Mouse (Mus musculus) E14TG2a.4 (cell line): ENCODE data around the gene Nfu1.

Experiments
- H3K27me3 ChIP-seq: 2 replicates; pipeline ENCODE4 v1.6.1; 2014; ENCODE audit warnings: low read length, control low read depth; ENCODE audit not compliant: insufficient read depth
- H3K36me3 ChIP-seq: 2 replicates; pipeline ENCODE4 v1.6.1; 2014; ENCODE audit warnings: low read length, control low read depth; ENCODE audit not compliant: insufficient read depth
- H3K4me1 ChIP-seq: replicated peaks from 2 replicates; pipeline ENCODE4 v1.6.1; 2014; ENCODE audit warnings: low read depth, low read length, control low read depth
- H3K4me3 ChIP-seq: replicated peaks from 2 replicates; pipeline ENCODE4 v1.5.1; 2014; ENCODE audit warnings: mild to moderate bottlenecking, low read length
- H3K9me3 ChIP-seq: 2 replicates; pipeline ENCODE4 v1.6.1; 2014; ENCODE audit warnings: low read length, control low read depth
- CTCF ChIP-seq: conservative IDR thresholded peaks from 2 replicates; pipeline ENCODE4 v1.5.1; 2014; ENCODE audit warnings: low read length
- NANOG ChIP-seq: IDR thresholded peaks from 2 replicates; pipeline ENCODE4 v1.6.1; 2014; ENCODE audit warnings: borderline replicate concordance, low read length, mixed read lengths
- POU5F1 ChIP-seq: IDR thresholded peaks from 2 replicates; pipeline ENCODE4 v1.6.1; 2014; ENCODE audit warnings: low read length, borderline replicate concordance

Nfu1 gene

GRCm38 (mm10) chr6:86991041-86991440, 18.0 kb upstream of the Nfu1 start:
- no peaks in the 10 kb centered on the region for H3K9me3 ChIP-seq
- no peaks in the 10 kb centered on the region for H3K27me3 ChIP-seq
- TF ChIP-seq POU5F1 (no peak), CTCF (no peak), NANOG (no peak)
- H3K4me1 ChIP-seq: peaks cover 14% of the 10 kb centered on the region
- H3K4me3 ChIP-seq: no peak overlapping the region
- peaks cover 3% of the 10 kb centered on the region for H3K36me3 ChIP-seq

DNA sequence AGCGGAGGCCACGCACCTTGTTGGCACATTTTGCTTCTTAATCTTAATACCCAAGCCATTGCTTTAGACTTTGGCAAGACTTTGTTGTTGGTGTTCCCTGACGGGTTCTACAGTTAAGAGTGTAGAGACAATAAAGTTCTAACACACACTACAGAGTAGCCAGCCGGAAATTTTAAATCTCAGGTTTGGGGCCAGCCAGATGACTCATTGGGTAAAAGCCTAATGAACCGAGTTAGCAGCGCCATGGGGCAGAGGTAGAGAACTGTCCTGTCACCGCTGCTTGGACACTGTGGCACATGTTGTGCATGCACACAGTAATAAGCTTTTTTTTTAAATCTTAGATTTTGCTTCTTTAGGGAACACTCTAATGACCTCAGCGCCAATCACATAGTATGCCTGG, 16.7 kb upstream of the Nfu1 start:
- Histone ChIP-seq H3K36me3 (peaks cover 16% of the 10 kb centered on the region), H3K4me3 (no peak overlapping the region), H3K9me3 (no peaks in the 10 kb centered on the region), H3K4me1 (peaks cover 21% of the 10 kb centered on the region), H3K27me3 (no peaks in the 10 kb centered on the region)
- TF ChIP-seq CTCF (no peak), NANOG (no peak), POU5F1 (no peak)

- peaks cover 21% of the 10 kb centered on the region for H3K4me1 ChIP-seq
- H3K36me3 ChIP-seq: peaks cover 24% of the 10 kb centered on the region
- H3K4me3 ChIP-seq: no peak overlapping the region
- no peaks in the 10 kb centered on the region for H3K27me3 ChIP-seq
- no peaks in the 10 kb centered on the region for H3K9me3 ChIP-seq
- no peak for TF ChIP-seq CTCF
- TF ChIP-seq NANOG: no peak
These were observed 14.8 kb upstream of the Nfu1 start for GRCm38 (mm10) chr6:86994254-86994653.

DNA sequence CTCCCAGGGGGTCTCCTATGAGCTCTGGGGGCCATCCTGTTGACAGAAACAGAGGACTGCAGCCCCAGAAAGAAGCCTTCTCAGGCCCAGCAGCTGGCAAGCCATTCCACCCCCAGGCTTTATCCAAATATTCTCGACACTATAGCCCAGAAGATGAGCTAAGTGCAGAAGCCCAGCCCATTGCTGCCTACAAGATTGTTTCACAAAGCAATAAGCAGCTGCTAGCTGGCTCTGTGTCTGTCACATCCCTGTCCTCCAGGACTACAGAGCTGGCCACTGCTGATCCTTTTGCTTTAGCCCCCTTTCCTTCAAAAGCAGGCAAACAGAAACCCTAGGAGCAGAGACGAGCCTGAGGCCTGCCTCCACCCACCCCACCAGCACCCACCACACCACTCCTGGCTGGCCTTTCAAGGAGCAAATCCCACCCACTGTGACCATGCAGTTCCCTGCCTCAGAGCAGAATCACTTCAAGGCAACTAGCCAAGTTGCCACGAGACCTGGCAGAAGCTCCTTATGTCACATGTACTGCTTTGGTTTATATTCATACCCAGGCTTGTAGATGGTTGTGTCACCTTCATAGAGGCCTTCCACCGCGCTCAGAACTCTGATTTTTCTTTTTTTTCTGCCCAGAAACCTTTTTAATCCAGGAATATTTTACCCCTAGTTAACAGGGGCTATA, 12.3 kb upstream of the Nfu1 start:
- Histone ChIP-seq H3K4me3 (no peak overlapping the region), H3K4me1 (peaks cover 21% of the 10 kb centered on the region), H3K27me3 (no peaks in the 10 kb centered on the region), H3K9me3 (no peaks in the 10 kb centered on the region), H3K36me3 (peaks cover 24% of the 10 kb centered on the region)
- TF ChIP-seq NANOG (no peak), CTCF (no peak), POU5F1 (no peak)

- Histone ChIP-seq H3K9me3 (no peaks in the 10 kb centered on the region), H3K4me1 (peaks cover 25% of the 10 kb centered on the region), H3K27me3 (no peaks in the 10 kb centered on the region), H3K4me3 (no peak overlapping the region), H3K36me3 (peaks cover 24% of the 10 kb centered on the region)
- no peak for TF ChIP-seq NANOG
- TF ChIP-seq CTCF: no peak
- TF ChIP-seq POU5F1: no peak
These were observed 11.7 kb upstream of the Nfu1 start for GRCm38 (mm10) chr6:86997360-86997759.

DNA sequence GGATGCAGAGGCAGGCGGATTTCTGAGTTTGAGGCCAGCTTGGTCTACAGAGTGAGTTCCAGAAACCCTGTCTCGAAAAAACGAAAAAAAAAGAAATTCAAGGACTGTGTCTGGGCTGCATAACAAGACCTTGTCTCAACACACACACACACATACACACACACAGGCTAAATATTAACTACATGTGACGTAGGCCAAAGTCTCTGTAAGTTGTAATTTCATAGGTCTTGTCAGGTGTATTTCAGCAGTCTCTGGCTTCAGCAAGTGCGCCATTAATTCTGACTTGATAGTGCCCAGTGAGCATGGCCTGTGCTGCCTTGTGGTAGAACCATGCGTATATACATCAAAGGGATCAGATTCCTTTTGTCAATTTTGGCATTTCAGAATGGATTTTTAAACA, 7.0 kb upstream of the Nfu1 start:
- no peak overlapping the region for H3K4me3 ChIP-seq
- no peak for TF ChIP-seq NANOG
- TF ChIP-seq CTCF: no peak
- no peak for TF ChIP-seq POU5F1
- no peaks in the 10 kb centered on the region for H3K9me3 ChIP-seq
- peaks cover 11% of the 10 kb centered on the region for H3K36me3 ChIP-seq
- no peaks in the 10 kb centered on the region for H3K27me3 ChIP-seq
- peaks cover 14% of the 10 kb centered on the region for H3K4me1 ChIP-seq

GRCm38 (mm10) chr6:87002521-87003055, 6.4 kb upstream of the Nfu1 start:
- H3K4me1 ChIP-seq: peaks cover 15% of the 10 kb centered on the region
- H3K9me3 ChIP-seq: no peaks in the 10 kb centered on the region
- no peaks in the 10 kb centered on the region for H3K27me3 ChIP-seq
- H3K36me3 ChIP-seq: peaks cover 5% of the 10 kb centered on the region
- no peak overlapping the region for H3K4me3 ChIP-seq
- TF ChIP-seq CTCF (peak; percentile 71), NANOG (no peak)

DNA sequence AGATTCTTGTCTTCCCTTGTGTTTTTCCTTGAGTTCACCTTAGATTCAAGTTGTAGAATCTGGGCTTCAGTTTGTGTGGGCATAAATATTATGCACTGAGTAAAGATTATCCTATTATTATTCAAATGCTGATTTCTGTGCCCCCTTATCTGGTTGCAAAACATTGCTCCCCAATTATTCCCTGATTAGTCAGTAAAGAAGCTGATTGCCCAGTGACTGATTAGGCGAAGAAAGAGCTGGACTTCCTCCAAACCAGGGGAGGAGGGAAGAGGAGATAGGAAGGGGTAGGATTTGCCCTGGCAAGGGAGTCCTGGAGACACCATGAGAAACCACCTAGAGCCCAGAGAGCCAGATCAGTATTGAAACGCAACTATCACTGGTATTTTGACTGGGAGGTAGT, 4.9 kb upstream of the Nfu1 start:
- Histone ChIP-seq H3K9me3 (no peaks in the 10 kb centered on the region), H3K36me3 (no peaks in the 10 kb centered on the region), H3K4me1 (peaks cover 29% of the 10 kb centered on the region), H3K27me3 (no peaks in the 10 kb centered on the region), H3K4me3 (no peak overlapping the region)
- TF ChIP-seq CTCF (no peak), NANOG (no peak), POU5F1 (no peak)

DNA sequence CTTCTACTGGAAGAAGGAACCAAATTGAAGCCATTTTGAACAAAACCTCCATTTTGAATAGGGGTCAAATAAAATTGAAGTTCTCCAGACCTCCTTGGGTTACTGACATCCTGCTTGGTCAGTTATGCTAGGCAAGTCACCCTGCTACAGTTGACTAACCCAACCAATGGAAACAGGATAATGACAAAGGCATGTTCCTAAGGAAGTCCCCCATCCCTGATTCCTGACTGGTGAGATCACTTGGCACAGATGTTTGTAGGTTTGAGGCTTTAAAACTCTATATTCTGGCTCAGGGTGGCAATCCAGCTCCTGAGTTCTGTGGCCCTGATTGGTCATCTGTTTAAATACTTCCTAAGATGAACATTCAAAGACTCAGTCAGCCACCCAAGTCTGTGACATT, 3.5 kb upstream of the Nfu1 start:
- H3K9me3 ChIP-seq: no peaks in the 10 kb centered on the region
- H3K4me3 ChIP-seq: no peak overlapping the region
- H3K4me1 ChIP-seq: peaks cover 35% of the 10 kb centered on the region
- TF ChIP-seq NANOG (no peak), POU5F1 (no peak), CTCF (no peak)
- H3K36me3 ChIP-seq: no peaks in the 10 kb centered on the region; the same call in 1 of the 2 replicates
- H3K27me3 ChIP-seq: no peaks in the 10 kb centered on the region
